Mouse (Mus musculus) neural tube, embryonic 14.5 days (tissue): Measurements from ENCODE around the gene Olfr118. TPM values are rescaled to one million over a fixed set of nuclear protein-coding genes. Genes with fewer than 3 reads are reported as not detected.
"Not testable (repeated sequence)": the region's sequence is repeated elsewhere in the genome, so short reads cannot be mapped to it uniquely, and the experiment has no call there.

Experiments used
- ATAC-seq: fragments of 200-750 bp; cut with Nextera tagmentation; 2 replicates; pipeline ENCODE4 v1.8.0; 2017; ENCODE audit warnings: low read depth, mild to moderate bottlenecking, moderate TSS enrichment, moderate library complexity
- H3K27ac ChIP-seq: fragments of 300-500 bp; sonication (generic); 2 replicates; pipeline ENCODE4 v1.5.1; 2014; ENCODE audit warnings: low read depth, mild to moderate bottlenecking, control low read depth, low read length, moderate library complexity, mixed read lengths
- H3K27me3 ChIP-seq: fragments of 300-500 bp; sonication (generic); 2 replicates; pipeline ENCODE4 v1.6.1; 2014; ENCODE audit warnings: low read length; ENCODE audit not compliant: control insufficient read depth, insufficient read depth
- H3K36me3 ChIP-seq: fragments of 300-500 bp; sonication (generic); 2 replicates; pipeline ENCODE4 v1.6.1; 2014; ENCODE audit warnings: low read length, mixed read lengths; ENCODE audit not compliant: control insufficient read depth, insufficient read depth
- H3K4me1 ChIP-seq: fragments of 300-500 bp; sonication (generic); 2 replicates; pipeline ENCODE4 v1.6.1; 2014; ENCODE audit warnings: low read length; ENCODE audit not compliant: control insufficient read depth, insufficient read depth
- H3K4me2 ChIP-seq: fragments of 300-500 bp; sonication (generic); 2 replicates; pipeline ENCODE4 v1.6.1; 2014; ENCODE audit warnings: mild to moderate bottlenecking, low read depth, low read length, control low read depth
- H3K4me3 ChIP-seq: fragments of 300-500 bp; sonication (generic); 2 replicates; pipeline ENCODE4 v1.5.1; 2014; ENCODE audit warnings: low read depth, low read length, control low read depth, mixed read lengths
- H3K9ac ChIP-seq: fragments of 300-500 bp; sonication (generic); replicated peaks from 2 replicates; pipeline ENCODE4 v1.6.1; 2014; ENCODE audit warnings: low read depth, mild to moderate bottlenecking, control low read depth, low read length, mixed read lengths
- H3K9me3 ChIP-seq: fragments of 300-500 bp; sonication (generic); 2 replicates; pipeline ENCODE4 v1.6.1; 2016; ENCODE audit warnings: low read length; ENCODE audit not compliant: control insufficient read depth
- WGBS: fragments of 180-500 bp; shearing (Covaris S2); extraction: QIAGEN DNeasy Blood & Tissue Kit; methylation state at CpG from one replicate; pipeline ENCODE4 v1.1.7; 2014; 5-methylcytosine and 5-hydroxymethylcytosine counted together
- polyA plus RNA-seq: library from polyadenylated mRNA; unstranded; fragments of >200 nt; fragmentation: Nextera tagmentation; extraction: Ambion mirVana; gene quantifications from 2 replicates; pipeline ENCODE4 v1.2.1, GENCODE M21; 2014

Gene Olfr118
- not detected in 2 replicates for polyA plus RNA-seq

DNA sequence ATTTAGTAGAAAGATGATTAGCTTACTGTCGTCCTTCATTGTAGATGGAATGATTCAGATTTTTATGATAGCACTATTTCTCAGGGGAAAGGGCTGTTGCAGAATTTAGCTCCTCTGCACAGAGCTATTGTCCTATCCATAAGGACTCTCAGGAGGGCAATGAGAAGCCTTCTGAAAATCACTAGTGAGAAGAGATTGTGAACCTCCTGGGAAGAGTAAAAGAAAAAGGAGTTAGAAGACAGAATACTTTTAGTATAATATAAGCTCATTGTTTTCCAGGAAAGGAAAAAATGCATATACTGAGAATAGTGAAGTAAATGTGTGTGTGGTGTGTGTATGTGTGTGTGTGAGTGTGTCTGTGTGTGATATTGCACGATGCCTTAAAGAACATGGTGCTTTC is at the start of gene Olfr118:
Gene Olfr118 (plus strand): TSS at position 301 of the 400 bp plus-strand sequence.
- H3K36me3 ChIP-seq: no peaks in the 10 kb centered on the region
- 72% methylated on average over 2 of the region's 2 CpGs for WGBS
- no peak within 1 kb of the TSS for H3K4me2 ChIP-seq
- no peak within 1 kb of the TSS for H3K27ac ChIP-seq
- no peaks in the 10 kb centered on the region for H3K4me1 ChIP-seq
- no peak for ATAC-seq
- H3K9ac ChIP-seq: no peak within 1 kb of the TSS
- no peaks in the 10 kb centered on the region for H3K27me3 ChIP-seq
- H3K4me3 ChIP-seq: no peak within 1 kb of the TSS
- no peaks in the 10 kb centered on the region; the same call in 1 of the 2 replicates for H3K9me3 ChIP-seq

DNA sequence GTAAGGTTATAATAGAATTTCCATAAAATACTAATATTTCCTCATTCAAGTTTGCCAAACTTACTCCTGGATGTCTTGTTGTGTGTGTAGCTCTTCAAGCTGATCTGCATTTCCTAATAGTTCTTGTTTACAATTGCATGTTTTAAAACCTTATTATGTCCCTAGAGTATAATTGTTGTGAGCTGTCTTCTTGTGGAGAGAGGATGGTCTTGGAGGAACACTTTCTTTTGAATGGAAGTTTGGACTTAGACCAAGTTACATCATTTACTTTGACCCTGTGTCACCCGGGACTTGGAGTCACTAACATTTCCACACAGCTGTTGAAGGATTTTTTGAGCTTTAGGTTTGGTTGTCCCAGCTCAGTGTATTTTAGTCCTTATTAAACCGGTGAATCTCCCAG is 39.8 kb upstream of the Olfr118 start, which contains the start of the genes Olfr115 and Olfr116:
Gene Olfr115 (minus strand): TSS at position 101 of the 400 bp plus-strand sequence.
Gene Olfr116 (minus strand): TSS at position 191 of the 400 bp plus-strand sequence.
- H3K27ac ChIP-seq: no peak within 1 kb of the TSS
- no peaks in the 10 kb centered on the region for H3K4me1 ChIP-seq
- H3K4me3 ChIP-seq: no peak within 1 kb of the TSS
- H3K4me2 ChIP-seq: no peak within 1 kb of the TSS
- 86% methylated on average over 2 of the region's 2 CpGs for WGBS
- no peak within 1 kb of the TSS for H3K9ac ChIP-seq
- ATAC-seq: no peak
- no peaks in the 10 kb centered on the region for H3K27me3 ChIP-seq
- no peaks in the 10 kb centered on the region for H3K9me3 ChIP-seq
- no peaks in the 10 kb centered on the region for H3K36me3 ChIP-seq

DNA sequence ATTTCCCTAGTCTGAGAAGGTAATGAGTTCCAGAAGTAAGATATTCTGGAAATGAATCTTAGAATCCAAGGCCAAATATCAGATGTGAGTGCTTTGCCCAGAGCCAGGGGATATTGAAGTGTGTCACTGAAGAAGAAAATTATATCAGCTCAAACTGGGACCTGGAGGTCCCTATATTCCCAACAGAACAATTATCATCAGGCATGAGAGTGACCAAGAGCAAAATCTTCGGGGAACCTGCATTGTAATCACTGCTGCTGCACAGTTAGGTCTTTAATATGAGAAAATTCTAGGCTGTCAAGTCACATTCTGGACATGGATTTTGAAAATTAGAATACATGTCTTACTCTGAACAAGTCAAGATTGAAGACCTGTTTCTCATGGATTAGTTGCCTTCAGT is 3.1 kb upstream of the Olfr118 start, which contains the start of gene Olfr117:
Gene Olfr117 (minus strand): TSS at position 101 of the 400 bp plus-strand sequence.
- Histone ChIP-seq H3K36me3 (no peaks in the 10 kb centered on the region), H3K27ac (no peak within 1 kb of the TSS), H3K9ac (no peak within 1 kb of the TSS), H3K4me1 (no peaks in the 10 kb centered on the region), H3K4me3 (no peak within 1 kb of the TSS), H3K27me3 (no peaks in the 10 kb centered on the region), H3K9me3 (no peaks in the 10 kb centered on the region; the same call in 1 of the 2 replicates), H3K4me2 (no peak within 1 kb of the TSS)
- 76% methylated on average over 1 of the region's 1 CpGs for WGBS
- ATAC-seq: no peak

DNA sequence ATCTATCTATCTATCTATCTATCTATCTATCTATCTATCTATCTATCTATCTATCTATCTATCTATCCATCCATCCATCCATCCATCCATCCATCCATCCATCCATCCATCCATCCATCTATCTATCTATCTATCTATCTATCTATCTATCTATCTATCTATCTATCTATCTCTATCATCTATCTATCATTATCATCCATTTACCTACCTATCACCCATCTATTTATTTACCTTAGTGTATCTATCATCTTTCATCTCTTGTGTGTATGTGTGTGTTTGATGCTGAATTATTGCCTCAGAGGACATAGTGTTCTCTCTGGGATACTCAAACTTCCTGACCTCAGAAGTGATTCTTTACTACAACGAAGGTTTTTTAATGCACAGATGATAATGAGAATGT is 29.5 kb downstream of the Olfr118 start, which contains the start of gene Olfr119:
Gene Olfr119 (plus strand): TSS at position 301 of the 400 bp plus-strand sequence.
- not testable (repeated sequence) for H3K4me2 ChIP-seq, H3K27me3 ChIP-seq, H3K36me3 ChIP-seq, H3K9me3 ChIP-seq, H3K9ac ChIP-seq, H3K4me1 ChIP-seq, H3K27ac ChIP-seq, ATAC-seq, H3K4me3 ChIP-seq
- 70% methylated on average over 1 of the region's 1 CpGs for WGBS

DNA sequence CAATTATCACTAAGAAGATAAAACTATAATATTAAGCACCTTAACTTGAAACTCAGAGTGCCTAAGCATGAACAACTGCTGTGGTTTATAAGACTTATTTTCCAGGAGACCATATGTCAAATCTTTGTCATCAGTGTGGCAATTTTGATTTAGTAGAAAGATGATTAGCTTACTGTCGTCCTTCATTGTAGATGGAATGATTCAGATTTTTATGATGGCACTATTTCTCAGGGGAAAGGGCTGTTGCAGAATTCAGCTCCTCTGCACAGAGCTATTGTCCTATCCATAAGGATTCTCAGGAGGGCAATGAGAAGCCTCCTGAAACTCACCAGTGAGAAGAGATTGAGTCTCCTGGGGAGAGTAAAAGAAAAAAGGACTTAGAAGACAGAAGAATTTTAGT is 54.7 kb downstream of the Olfr118 start, which contains the start of gene Olfr120:
Gene Olfr120 (plus strand): TSS at position 301 of the 400 bp plus-strand sequence.
- 79% methylated on average over 1 of the region's 1 CpGs for WGBS
- Histone ChIP-seq H3K27me3 (no peaks in the 10 kb centered on the region), H3K4me3 (no peak within 1 kb of the TSS), H3K9me3 (no peaks in the 10 kb centered on the region), H3K36me3 (no peaks in the 10 kb centered on the region), H3K4me2 (no peak within 1 kb of the TSS), H3K4me1 (no peaks in the 10 kb centered on the region), H3K9ac (no peak within 1 kb of the TSS), H3K27ac (no peak within 1 kb of the TSS)
- ATAC-seq: no peak

Other genes starting within 250 kb of the Olfr118 start
- not detected in 2 replicates for gene Olfr108, start 221.5 kb upstream of the Olfr118 start, polyA plus RNA-seq
- not detected in 2 replicates for gene Olfr109, start 208.1 kb upstream of the Olfr118 start, polyA plus RNA-seq
- not detected in 2 replicates for gene H2-M2, start 183.4 kb upstream of the Olfr118 start, polyA plus RNA-seq
- gene Olfr110, start 174.5 kb upstream of the Olfr118 start, polyA plus RNA-seq: not detected in 2 replicates
- not detected in 2 replicates for gene Olfr111, start 159.0 kb upstream of the Olfr118 start, polyA plus RNA-seq
- not detected in 2 replicates for gene Olfr112, start 97.5 kb upstream of the Olfr118 start, polyA plus RNA-seq
- not detected in 2 replicates for gene Olfr113, start 89.3 kb upstream of the Olfr118 start, polyA plus RNA-seq
- gene Olfr114, start 74.2 kb upstream of the Olfr118 start, polyA plus RNA-seq: not detected in 2 replicates
- gene Olfr115, start 39.9 kb upstream of the Olfr118 start, polyA plus RNA-seq: not detected in 2 replicates
- not detected in 2 replicates for gene Olfr116, start 39.8 kb upstream of the Olfr118 start, polyA plus RNA-seq
- not detected in 2 replicates for gene Olfr117, start 3.2 kb upstream of the Olfr118 start, polyA plus RNA-seq
- not detected in 2 replicates for gene Olfr119, start 29.6 kb downstream of the Olfr118 start, polyA plus RNA-seq
- gene Olfr120, start 54.8 kb downstream of the Olfr118 start, polyA plus RNA-seq: not detected in 2 replicates
- not detected in 2 replicates for gene Olfr121, start 81.9 kb downstream of the Olfr118 start, polyA plus RNA-seq
- gene Olfr122, start 101.6 kb downstream of the Olfr118 start, polyA plus RNA-seq: not detected in 2 replicates
- gene Olfr123, start 126.5 kb downstream of the Olfr118 start, polyA plus RNA-seq: not detected in 2 replicates
- not detected in 2 replicates for gene Olfr124, start 132.9 kb downstream of the Olfr118 start, polyA plus RNA-seq
- gene Olfr125, start 166.0 kb downstream of the Olfr118 start, polyA plus RNA-seq: not detected in 2 replicates
- gene Olfr126, start 180.5 kb downstream of the Olfr118 start, polyA plus RNA-seq: not detected in 2 replicates
- not detected in 2 replicates for gene Olfr127, start 233.4 kb downstream of the Olfr118 start, polyA plus RNA-seq